Mouse (Mus musculus): ENCODE results near the gene Speer4b. TPM values are rescaled to one million over a fixed set of nuclear protein-coding genes. Genes with fewer than 3 reads are reported as not detected.
"Not testable (repeated sequence)": the region's sequence is repeated elsewhere in the genome, so short reads cannot be mapped to it uniquely, and the experiment has no call there.

Gene Speer4b
- not detected in 2 replicates for polyA plus RNA-seq (2015; fragmentation: Nextera tagmentation; extraction: Ambion mirVana)

GRCm38 (mm10) chr5:27501338-27501737 lies at the start of gene Speer4b:
TSS of gene Speer4b (minus strand) at chr5:27501438.
- not testable (repeated sequence) for H3K36me3 ChIP-seq; H3K27me3 ChIP-seq (replicated peaks); H3K9ac ChIP-seq; H3K4me2 ChIP-seq; H3K9me3 ChIP-seq; ATAC-seq (ENCODE audit: insufficient read depth, low FRiP score, low read depth); H3K4me3 ChIP-seq (replicated peaks); H3K4me1 ChIP-seq; H3K27ac ChIP-seq
- WGBS, result 37% methylated on average over 1 of the region's 1 CpGs

- 79% methylated on average over 4 of the region's 4 CpGs for whole genome bisulfite sequencing
- ATAC-seq (ENCODE audit: insufficient read depth, low FRiP score, low read depth), result no peak
- H3K9ac ChIP-seq, result no peak overlapping the region
Observed at GRCm38 (mm10) chr5:27549291-27549690, 48.1 kb upstream of the Speer4b start.

GRCm38 (mm10) chr5:27544816-27545270 lies 43.6 kb upstream of the Speer4b start:
- Histone ChIP-seq H3K9ac (no peak overlapping the region), H3K4me2 (no peak overlapping the region), H3K4me3 (replicated peaks) (no peak overlapping the region), H3K4me1 (no peaks in the 10 kb centered on the region), H3K9me3 (no peaks in the 10 kb centered on the region), H3K27me3 (replicated peaks) (no peaks in the 10 kb centered on the region), H3K27ac (no peak overlapping the region), H3K36me3 (no peaks in the 10 kb centered on the region)
- 13% methylated on average over 2 of the region's 2 CpGs for WGBS
- no peak for ATAC-seq (ENCODE audit: insufficient read depth, low FRiP score, low read depth)

More at GRCm38 (mm10) chr5:27549291-27549690, 48.1 kb upstream of the Speer4b start:
- Histone ChIP-seq H3K27ac (no peak overlapping the region), H3K36me3 (no peaks in the 10 kb centered on the region), H3K4me1 (no peaks in the 10 kb centered on the region), H3K9me3 (no peaks in the 10 kb centered on the region), H3K27me3 (replicated peaks) (no peaks in the 10 kb centered on the region), H3K4me3 (replicated peaks) (no peak overlapping the region), H3K4me2 (no peak overlapping the region)

GRCm38 (mm10) chr5:27526906-27527305 lies 25.7 kb upstream of the Speer4b start:
- Histone ChIP-seq H3K9me3 (no peaks in the 10 kb centered on the region), H3K36me3 (no peaks in the 10 kb centered on the region), H3K9ac (no peak overlapping the region), H3K27me3 (replicated peaks) (no peaks in the 10 kb centered on the region), H3K4me3 (replicated peaks) (no peak overlapping the region), H3K4me1 (no peaks in the 10 kb centered on the region), H3K27ac (no peak overlapping the region), H3K4me2 (no peak overlapping the region)
- WGBS, result 97% methylated on average over 1 of the region's 1 CpGs
- ATAC-seq (ENCODE audit: insufficient read depth, low FRiP score, low read depth), result no peak

GRCm38 (mm10) chr5:27518716-27519115 lies 17.5 kb upstream of the Speer4b start:
- Histone ChIP-seq H3K36me3 (no peaks in the 10 kb centered on the region), H3K27me3 (replicated peaks) (no peaks in the 10 kb centered on the region), H3K4me1 (no peaks in the 10 kb centered on the region), H3K9ac (no peak overlapping the region), H3K4me3 (replicated peaks) (no peak overlapping the region), H3K9me3 (no peaks in the 10 kb centered on the region), H3K4me2 (no peak overlapping the region), H3K27ac (no peak overlapping the region)
- ATAC-seq (ENCODE audit: insufficient read depth, low FRiP score, low read depth), result no peak

- 75% methylated on average over 4 of the region's 4 CpGs for WGBS
- ATAC-seq (ENCODE audit: insufficient read depth, low FRiP score, low read depth), result no peak
- no peak overlapping the region for H3K27ac ChIP-seq
- no peak overlapping the region for H3K4me2 ChIP-seq
- no peaks in the 10 kb centered on the region for H3K4me1 ChIP-seq
- H3K4me3 ChIP-seq (replicated peaks), result no peak overlapping the region
- no peak overlapping the region for H3K9ac ChIP-seq
- H3K36me3 ChIP-seq, result no peaks in the 10 kb centered on the region
- no peaks in the 10 kb centered on the region for H3K9me3 ChIP-seq
- H3K27me3 ChIP-seq (replicated peaks), result no peaks in the 10 kb centered on the region
Observed at GRCm38 (mm10) chr5:27490942-27491341, 10.3 kb downstream of the Speer4b start.

- H3K4me2 ChIP-seq, result no peak overlapping the region
- H3K4me3 ChIP-seq (replicated peaks), result no peak overlapping the region
- H3K9ac ChIP-seq, result no peak overlapping the region
- no peaks in the 10 kb centered on the region for H3K36me3 ChIP-seq
- no peaks in the 10 kb centered on the region for H3K9me3 ChIP-seq
- no peak overlapping the region for H3K27ac ChIP-seq
- 26% methylated on average over 1 of the region's 1 CpGs for WGBS
- no peaks in the 10 kb centered on the region for H3K27me3 ChIP-seq (replicated peaks)
- no peak for ATAC-seq (ENCODE audit: insufficient read depth, low FRiP score, low read depth)
- no peaks in the 10 kb centered on the region for H3K4me1 ChIP-seq
Observed at GRCm38 (mm10) chr5:27486138-27486537, 15.1 kb downstream of the Speer4b start.

- no peak for ATAC-seq (ENCODE audit: insufficient read depth, low FRiP score, low read depth)
- Histone ChIP-seq H3K9ac (no peak overlapping the region), H3K36me3 (no peaks in the 10 kb centered on the region), H3K9me3 (no peaks in the 10 kb centered on the region), H3K4me1 (no peaks in the 10 kb centered on the region), H3K27ac (no peak overlapping the region), H3K4me2 (no peak overlapping the region), H3K4me3 (replicated peaks) (no peak overlapping the region), H3K27me3 (replicated peaks) (no peaks in the 10 kb centered on the region)
- 80% methylated on average over 2 of the region's 2 CpGs for WGBS
Observed at GRCm38 (mm10) chr5:27481706-27482105, 19.5 kb downstream of the Speer4b start.

GRCm38 (mm10) chr5:27474964-27475465 lies 26.2 kb downstream of the Speer4b start:
- H3K9me3 ChIP-seq, result no peaks in the 10 kb centered on the region
- H3K4me2 ChIP-seq, result no peak overlapping the region
- H3K27me3 ChIP-seq (replicated peaks), result no peaks in the 10 kb centered on the region
- H3K4me1 ChIP-seq, result no peaks in the 10 kb centered on the region
- no peaks in the 10 kb centered on the region for H3K36me3 ChIP-seq
- no peak overlapping the region for H3K9ac ChIP-seq
- no peak overlapping the region for H3K4me3 ChIP-seq (replicated peaks)
- H3K27ac ChIP-seq, result no peak overlapping the region
- no peak for ATAC-seq (ENCODE audit: insufficient read depth, low FRiP score, low read depth)
- WGBS, result 74% methylated on average over 4 of the region's 4 CpGs

GRCm38 (mm10) chr5:27457686-27458085 lies 43.6 kb downstream of the Speer4b start:
- Histone ChIP-seq H3K27me3 (replicated peaks) (no peaks in the 10 kb centered on the region), H3K9ac (no peak overlapping the region), H3K9me3 (no peaks in the 10 kb centered on the region), H3K4me1 (no peaks in the 10 kb centered on the region), H3K27ac (no peak overlapping the region), H3K4me3 (replicated peaks) (no peak overlapping the region), H3K4me2 (no peak overlapping the region), H3K36me3 (no peaks in the 10 kb centered on the region)
- ATAC-seq (ENCODE audit: insufficient read depth, low FRiP score, low read depth), result no peak
- 46% methylated on average over 1 of the region's 1 CpGs for WGBS

- Histone ChIP-seq H3K9me3 (no peaks in the 10 kb centered on the region), H3K9ac (no peak overlapping the region), H3K36me3 (no peaks in the 10 kb centered on the region), H3K4me1 (no peaks in the 10 kb centered on the region), H3K27ac (no peak overlapping the region), H3K4me3 (replicated peaks) (no peak overlapping the region), H3K27me3 (replicated peaks) (no peaks in the 10 kb centered on the region), H3K4me2 (no peak overlapping the region)
- ATAC-seq (ENCODE audit: insufficient read depth, low FRiP score, low read depth), result no peak
- 86% methylated on average over 1 of the region's 1 CpGs for WGBS
Observed at GRCm38 (mm10) chr5:27456981-27457380, 44.3 kb downstream of the Speer4b start.

GRCm38 (mm10) chr5:27454386-27454785 lies 46.9 kb downstream of the Speer4b start:
- Histone ChIP-seq H3K4me2 (no peak overlapping the region), H3K36me3 (no peaks in the 10 kb centered on the region), H3K27ac (no peak overlapping the region), H3K9ac (no peak overlapping the region), H3K27me3 (replicated peaks) (no peaks in the 10 kb centered on the region), H3K4me3 (replicated peaks) (no peak overlapping the region), H3K9me3 (no peaks in the 10 kb centered on the region), H3K4me1 (no peaks in the 10 kb centered on the region)
- 74% methylated on average over 3 of the region's 3 CpGs for WGBS
- ATAC-seq (ENCODE audit: insufficient read depth, low FRiP score, low read depth), result no peak

Data from stomach, embryonic 15.5 days (tissue).